Mouse (Mus musculus): ENCODE measurements around the gene Adsl. TPM values are rescaled to one million over a fixed set of nuclear protein-coding genes. Genes with fewer than 3 reads are reported as not detected.

Adsl gene
- polyA plus RNA-seq, 1 experiment from 2014 or later, result 78.5 TPM

DNA sequence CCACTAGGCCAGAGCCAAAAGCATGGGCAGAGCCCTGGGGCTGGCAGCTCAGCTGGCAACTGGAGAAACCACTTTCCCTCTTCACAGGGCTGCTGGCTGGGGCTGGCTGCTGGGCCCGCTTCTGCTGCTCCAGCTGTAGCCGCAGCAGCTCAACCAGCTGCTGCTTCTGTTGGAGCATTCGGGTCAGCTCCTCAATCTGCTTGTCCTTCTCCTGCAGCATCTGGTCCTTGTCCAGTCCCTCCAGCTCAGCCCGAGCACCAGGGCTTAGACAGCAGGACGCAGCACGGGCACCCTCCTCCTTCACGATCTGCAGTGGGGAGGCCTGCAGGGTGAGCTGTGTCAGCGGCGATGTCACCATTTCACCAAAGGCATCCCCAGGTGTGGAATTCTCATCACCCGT, 68.2 kb downstream of the Adsl start:
- Histone ChIP-seq H3K4me1 (replicated peaks; ENCODE audit: insufficient read depth, low read length) (no peaks in the 10 kb centered on the region), H3K27me3 (ENCODE audit: insufficient read depth, low read length) (no peaks in the 10 kb centered on the region), H3K9ac (ENCODE audit: low read depth, low read length) (no peak overlapping the region), H3K9me3 (replicated peaks; ENCODE audit: low read length) (no peaks in the 10 kb centered on the region), H3K27ac (no peak overlapping the region), H3K4me3 (replicated peaks; ENCODE audit: low read depth, low read length) (no peak overlapping the region), H3K4me2 (ENCODE audit: low read length) (no peak overlapping the region), H3K36me3 (ENCODE audit: insufficient read depth, low read length) (peaks cover 69% of the 10 kb centered on the region)
- no peak for TF ChIP-seq CTCF (IDR thresholded peaks at IDR 0.05; ENCODE audit: low read depth)
- no peak for ATAC-seq (replicated peaks; ENCODE audit: low FRiP score, low read depth)
- 89% methylated on average over 10 of the region's 10 CpGs for WGBS
- no peak for DNase-seq (ENCODE audit: low spot score)

DNA sequence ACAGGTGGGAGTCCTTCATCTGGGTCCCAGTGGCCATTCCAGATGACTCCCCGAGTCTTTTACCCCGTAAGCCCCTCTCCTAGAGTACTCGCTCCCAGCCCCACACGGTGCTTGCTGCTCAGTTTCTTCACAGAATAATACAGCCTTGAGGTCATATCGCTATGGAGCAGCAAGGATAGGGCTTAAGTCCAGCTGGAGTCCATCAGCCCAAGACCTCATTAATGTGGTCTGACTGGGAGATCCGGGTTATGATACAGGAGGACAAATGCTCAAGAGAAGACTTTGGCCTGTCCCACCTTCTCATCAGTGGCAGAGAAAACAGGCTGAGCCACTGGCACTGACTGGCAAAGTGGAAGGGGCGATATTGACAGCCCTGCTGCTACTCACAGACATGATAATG, 69.0 kb downstream of the Adsl start:
- no peak overlapping the region for H3K27ac ChIP-seq
- H3K9ac ChIP-seq (ENCODE audit: low read depth, low read length), result no peak overlapping the region
- TF ChIP-seq CTCF (IDR thresholded peaks at IDR 0.05; ENCODE audit: low read depth), result no peak
- 68% methylated on average over 7 of the region's 7 CpGs for whole genome bisulfite sequencing
- DNase-seq (ENCODE audit: low spot score) (no peak), ATAC-seq (replicated peaks; ENCODE audit: low FRiP score, low read depth) (no peak)
- no peaks in the 10 kb centered on the region for H3K4me1 ChIP-seq (replicated peaks; ENCODE audit: insufficient read depth, low read length)
- no peaks in the 10 kb centered on the region for H3K27me3 ChIP-seq (ENCODE audit: insufficient read depth, low read length)
- no peak overlapping the region for H3K4me3 ChIP-seq (replicated peaks; ENCODE audit: low read depth, low read length)
- no peak overlapping the region for H3K4me2 ChIP-seq (ENCODE audit: low read length)
- H3K36me3 ChIP-seq (ENCODE audit: insufficient read depth, low read length), result peaks cover 66% of the 10 kb centered on the region
- no peaks in the 10 kb centered on the region for H3K9me3 ChIP-seq (replicated peaks; ENCODE audit: low read length)

Small RNA genes within 50 kb of the gene (microRNA-seq; reads per million reads assigned to microRNA genes)
- gene Mir5113, result 7.2 reads per million, percentile 19 among the genes with 10 or more reads in this experiment

Other genes starting within 250 kb of the Adsl start
- 11.2 and 15.4 TPM in 2 replicates for gene Tnrc6b, start 237.2 kb upstream of the Adsl start, polyA plus RNA-seq (2015; fragmentation: Nextera tagmentation; extraction: Ambion mirVana)
- 20.1 and 23.5 TPM in 2 replicates for gene Sgsm3, start 29.3 kb downstream of the Adsl start, polyA plus RNA-seq (2015; fragmentation: Nextera tagmentation; extraction: Ambion mirVana)
- 13.2 and 14.1 TPM in 2 replicates for gene Mrtfa, start 242.3 kb downstream of the Adsl start, polyA plus RNA-seq (2015; fragmentation: Nextera tagmentation; extraction: Ambion mirVana)

Data from kidney, postnatal 0 days (tissue).